In the genomic region with DNA sequence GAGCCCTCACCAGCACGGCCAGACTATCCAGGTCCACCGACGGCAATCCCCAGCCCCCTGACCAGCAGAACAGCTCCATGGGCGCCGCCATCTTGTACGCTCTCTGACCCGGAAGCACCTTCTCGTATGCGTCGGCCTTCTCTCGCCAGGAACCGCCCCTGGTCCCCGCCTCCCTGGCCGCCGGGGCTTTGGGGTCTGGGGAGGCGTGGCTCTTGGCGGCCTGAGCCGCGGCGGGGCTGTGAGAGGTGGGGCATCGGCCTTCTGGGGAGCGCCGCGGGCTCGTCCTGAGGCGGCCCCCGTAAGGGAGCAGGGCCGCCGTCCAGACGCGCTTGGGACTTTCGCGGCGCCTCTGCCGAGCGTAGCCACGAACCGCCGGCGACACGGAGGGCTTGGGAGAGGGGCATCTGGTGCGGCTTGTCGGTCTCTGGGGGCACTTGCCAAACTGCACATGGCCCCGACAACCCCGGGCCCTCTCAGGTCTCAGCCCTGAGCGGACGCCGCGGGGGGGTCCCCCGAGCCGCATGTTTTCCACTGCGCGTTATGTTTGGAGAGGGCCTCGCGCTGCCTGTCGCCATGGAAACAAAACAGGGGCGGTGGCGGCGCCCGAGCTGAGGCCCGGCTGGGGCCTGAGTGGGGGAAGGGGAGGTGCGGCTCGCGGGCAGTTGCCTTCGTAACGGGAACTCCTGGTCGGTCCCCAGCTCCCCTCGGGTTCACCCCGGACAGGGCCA, we compare ENCODE assay signal across 8 mouse cellular contexts. TPM values are rescaled to one million over a fixed set of nuclear protein-coding genes. Genes with fewer than 3 reads are reported as not detected.
A peak's percentile ranks its signal among the peaks of the same experiment; 100 is the strongest.
DNase-seq lines count a peak whose midpoint lies in the region; ATAC-seq and TF ChIP-seq lines count a peak whose summit lies in the region.

No protein-coding gene starts in this region.

- H3K36me3 ChIP-seq in hindbrain, embryonic 12.5 days, result peaks cover 21% of the 10 kb centered on the region

- no peak for TF ChIP-seq CTCF in Patski (IDR thresholded peaks at IDR 0.05)

- H3K4me3 ChIP-seq in hindbrain, embryonic 12.5 days, result peak overlapping the region; percentile 59

- ATAC-seq in Patski, result peak; percentile 76
- ATAC-seq in hindbrain, embryonic 12.5 days (ENCODE audit: low FRiP score), result peak; percentile 88

- DNase-seq in Patski (ENCODE audit: low read depth, low spot score), result peak; percentile 64
- DNase-seq in cerebellum, postnatal 10 days, result peak; percentile 96 to 97
- peak; percentile 86 to 90 for DNase-seq in frontal cortex, postnatal 10 days (ENCODE audit: low spot score in 2 of 2)
- peak; percentile 80 to 88 for DNase-seq in layer of hippocampus, postnatal 25 days (ENCODE audit: extremely low spot score in 1 of 2, low spot score in 1 of 2)
- peak; percentile 93 for DNase-seq in lung, postnatal 14 days
- peak; percentile 94 for DNase-seq in ovary, postnatal 36 days (ENCODE audit: low spot score)
- DNase-seq in thymus, postnatal 14 days, result peak; percentile 89

- H3K9me3 ChIP-seq in hindbrain, embryonic 12.5 days (replicated peaks), result no peaks in the 10 kb centered on the region

- POLR2A ChIA-PET in Patski (lab: Charles Lee), result interaction anchor here (0.5 to 2.5 kb wide), 8 partner anchors 10 to 126 kb away, joined by 3 to 10 read pairs (median 4); partner anchors contain the start of genes Fdps and Gba

- peaks cover 32% of the 10 kb centered on the region for H3K4me1 ChIP-seq in hindbrain, embryonic 12.5 days

- no peaks in the 10 kb centered on the region for H3K27me3 ChIP-seq in Patski
- no peaks in the 10 kb centered on the region for H3K27me3 ChIP-seq in hindbrain, embryonic 12.5 days

- peak overlapping the region; percentile 78 for H3K9ac ChIP-seq in hindbrain, embryonic 12.5 days

- WGBS in hindbrain, embryonic 12.5 days, result under 1% methylated on average over 69 of the region's 69 CpGs

- CTCF ChIA-PET in Patski (lab: Charles Lee), result interaction anchor here (2.3 kb wide), 1 partner anchor 10 kb away, joined by 6 read pairs; no protein-coding TSS in a partner anchor

- peak overlapping the region; percentile 98 for H3K27ac ChIP-seq in hindbrain, embryonic 12.5 days

- peak overlapping the region; percentile 80 for H3K4me2 ChIP-seq in hindbrain, embryonic 12.5 days (replicated peaks)

- in situ Hi-C loops in Patski (cut with MboI; ENCODE audit: low pct_unique_long_range_greater_than_20kb), result loop anchor here (25.0 kb wide), 1 partner anchor 527 kb away; the partner anchor contains the start of gene Khdc4

RNA-seq across cellular contexts. Expression of gene Thbs3, which starts 1.0 kb away (rescaled TPM):
- 86.6 TPM for polyA plus RNA-seq in Patski (2021)
- 64.5 and 71.3 TPM in 2 replicates for polyA plus RNA-seq in hindbrain, embryonic 12.5 days (2016; fragmentation: Nextera tagmentation; extraction: Ambion mirVana)
- 10 to 100 TPM; 37.0 to 50.7 TPM for total RNA-seq in layer of hippocampus, postnatal 25 days (2021)

RNA-seq across cellular contexts. Expression of gene Gba, which starts 11.2 kb away (rescaled TPM):
- polyA plus RNA-seq in Patski (2021), result 141 TPM
- polyA plus RNA-seq in hindbrain, embryonic 12.5 days (2016; fragmentation: Nextera tagmentation; extraction: Ambion mirVana), result 50.3 and 51.3 TPM in 2 replicates
- total RNA-seq in layer of hippocampus, postnatal 25 days (2021), result 10 to 100 TPM; 59.9 to 63.6 TPM

RNA-seq across cellular contexts. Expression of gene Mtx1, which starts 12.9 kb away (rescaled TPM):
- polyA plus RNA-seq in Patski (2021), result 215 TPM
- polyA plus RNA-seq in hindbrain, embryonic 12.5 days (2016; fragmentation: Nextera tagmentation; extraction: Ambion mirVana), result 174 and 175 TPM in 2 replicates
- 100 to 1,000 TPM; 102 TPM for total RNA-seq in layer of hippocampus, postnatal 25 days (2021)

RNA-seq across cellular contexts. Expression of gene Muc1, which starts 14.9 kb away (rescaled TPM):
- 10.3 TPM for polyA plus RNA-seq in Patski (2021)
- polyA plus RNA-seq in hindbrain, embryonic 12.5 days (2016; fragmentation: Nextera tagmentation; extraction: Ambion mirVana), result 1.5 and 1.6 TPM in 2 replicates
- total RNA-seq in layer of hippocampus, postnatal 25 days (2021), result under 1 TPM; 0.89 to 0.91 TPM

RNA-seq across cellular contexts. Expression of gene Fam189b, which starts 31.0 kb away (rescaled TPM):
- polyA plus RNA-seq in Patski (2021), result 37.6 TPM
- polyA plus RNA-seq in hindbrain, embryonic 12.5 days (2016; fragmentation: Nextera tagmentation; extraction: Ambion mirVana), result 33.4 and 34.2 TPM in 2 replicates
- total RNA-seq in layer of hippocampus, postnatal 25 days (2021), result 10 to 100 TPM; 57.1 to 61.7 TPM

Comparison
In these comparisons a context has a peak if more than half of its experiments do, and no peak if none do; other contexts are left out.
1. Peak in every context shown above with its lines: DNase-seq, ATAC-seq, H3K4me3 ChIP-seq and H3K27ac ChIP-seq.